Comparison of ENCODE assay signal across 9 mouse cellular contexts in genomic region chr4:31404840-31405714, GRCm38 (mm10).
DNase-seq lines count a peak whose midpoint lies in the region; ATAC-seq and TF ChIP-seq lines count a peak whose summit lies in the region.
"Had no signal": no experiment of that assay in that cellular context is flagged by ENCODE, and none has a peak within 500 bp of the region (broad histone marks: within the 10 kb centered on the region; RNA-seq: fewer than 3 reads in every experiment).

No protein-coding gene starts in this region.

- peak overlapping the region; percentile 31 for H3K4me2 ChIP-seq in hindbrain, embryonic 16.5 days (ENCODE audit: low read length)
- H3K4me2 ChIP-seq in hindbrain, embryonic 12.5 days (replicated peaks), result no peak overlapping the region
- peak overlapping the region; percentile 40 for H3K4me2 ChIP-seq in lung, embryonic 16.5 days (ENCODE audit: low read depth, low read length)

- no peaks in the 10 kb centered on the region for H3K9me3 ChIP-seq in hindbrain, embryonic 16.5 days (ENCODE audit: control insufficient read depth, low read length)
- H3K9me3 ChIP-seq in hindbrain, embryonic 12.5 days (replicated peaks), result no peaks in the 10 kb centered on the region
- no peaks in the 10 kb centered on the region for H3K9me3 ChIP-seq in heart, embryonic 10.5 days
- no peaks in the 10 kb centered on the region for H3K9me3 ChIP-seq in lung, embryonic 16.5 days (ENCODE audit: control insufficient read depth, low read length)

- no peak for TF ChIP-seq CTCF in brain, embryonic 14.5 days (IDR thresholded peaks at IDR 0.05; ENCODE audit: borderline replicate concordance, extremely low read depth, insufficient read depth, insufficient read length)

- peak; percentile 64 for ATAC-seq in hindbrain, embryonic 16.5 days
- ATAC-seq in hindbrain, embryonic 12.5 days (ENCODE audit: low FRiP score), result no peak
- ATAC-seq in lung, embryonic 16.5 days (ENCODE audit: low read depth), result peak; percentile 80
- no peak for ATAC-seq in megakaryocyte-erythroid progenitor cell, adult 5-6 weeks (replicated peaks; ENCODE audit: low FRiP score, low TSS enrichment, poor library complexity, severe bottlenecking)

- no peaks in the 10 kb centered on the region for H3K36me3 ChIP-seq in hindbrain, embryonic 16.5 days (ENCODE audit: control insufficient read depth, insufficient read depth, low read length)
- H3K36me3 ChIP-seq in hindbrain, embryonic 12.5 days, result no peaks in the 10 kb centered on the region
- no peaks in the 10 kb centered on the region for H3K36me3 ChIP-seq in heart, embryonic 10.5 days
- H3K36me3 ChIP-seq in lung, embryonic 16.5 days (ENCODE audit: control insufficient read depth, insufficient read depth, low read length), result no peaks in the 10 kb centered on the region

- H3K4me1 ChIP-seq in hindbrain, embryonic 16.5 days (ENCODE audit: control insufficient read depth, insufficient read depth, low read depth, low read length), result peaks cover 4% of the 10 kb centered on the region
- H3K4me1 ChIP-seq in hindbrain, embryonic 12.5 days, result no peaks in the 10 kb centered on the region
- H3K4me1 ChIP-seq in heart, embryonic 10.5 days, result peaks cover 14% of the 10 kb centered on the region
- H3K4me1 ChIP-seq in lung, embryonic 16.5 days (replicated peaks; ENCODE audit: control insufficient read depth, insufficient read depth, low read length), result peaks cover 6% of the 10 kb centered on the region

- peak; percentile 87 for DNase-seq in brain, embryonic 14.5 days (ENCODE audit: low read depth)
- peak; percentile 78 for DNase-seq in heart, embryonic 10.5 days (ENCODE audit: low spot score)
- no peak for DNase-seq in spleen, adult 18-20 months
- DNase-seq in layer of hippocampus, postnatal 14 days (ENCODE audit: low spot score in 2 of 2), result no peak

- no peak overlapping the region for H3K9ac ChIP-seq in hindbrain, embryonic 16.5 days (ENCODE audit: low read depth, low read length)
- no peak overlapping the region for H3K9ac ChIP-seq in hindbrain, embryonic 12.5 days
- H3K9ac ChIP-seq in lung, embryonic 16.5 days (ENCODE audit: low read length), result no peak overlapping the region

- no peak overlapping the region for H3K4me3 ChIP-seq in hindbrain, embryonic 16.5 days (ENCODE audit: low read length)
- no peak overlapping the region for H3K4me3 ChIP-seq in hindbrain, embryonic 12.5 days
- H3K4me3 ChIP-seq in heart, embryonic 10.5 days, result peak overlapping the region; percentile 27
- no peak overlapping the region for H3K4me3 ChIP-seq in lung, embryonic 16.5 days (ENCODE audit: low read length)

- no peak overlapping the region for H3K27ac ChIP-seq in hindbrain, embryonic 16.5 days (ENCODE audit: low read depth, low read length)
- no peak overlapping the region for H3K27ac ChIP-seq in hindbrain, embryonic 12.5 days
- peak overlapping the region; percentile 29; the same call in 1 of the 2 replicates for H3K27ac ChIP-seq in heart, embryonic 10.5 days
- no peak overlapping the region for H3K27ac ChIP-seq in lung, embryonic 16.5 days (ENCODE audit: low read length)
- H3K27ac ChIP-seq: macrophage had no signal

- WGBS in hindbrain, embryonic 16.5 days, result 48% methylated on average over 16 of the region's 16 CpGs
- 64% methylated on average over 16 of the region's 16 CpGs for WGBS in hindbrain, embryonic 12.5 days
- 27% methylated on average over 16 of the region's 16 CpGs for WGBS in heart, embryonic 10.5 days
- WGBS in lung, embryonic 16.5 days, result 26% methylated on average over 16 of the region's 16 CpGs

- no peak for TF ChIP-seq POLR2A in brain, embryonic 14.5 days (IDR thresholded peaks at IDR 0.05; ENCODE audit: borderline replicate concordance, extremely low read depth, insufficient read depth, insufficient read length, poor library complexity, severe bottlenecking)

- H3K27me3 ChIP-seq in hindbrain, embryonic 16.5 days (replicated peaks; ENCODE audit: control insufficient read depth, insufficient read depth, low read length), result no peaks in the 10 kb centered on the region
- H3K27me3 ChIP-seq in hindbrain, embryonic 12.5 days, result no peaks in the 10 kb centered on the region
- no peaks in the 10 kb centered on the region for H3K27me3 ChIP-seq in heart, embryonic 10.5 days (ENCODE audit: insufficient read depth, poor library complexity, severe bottlenecking)
- no peaks in the 10 kb centered on the region for H3K27me3 ChIP-seq in lung, embryonic 16.5 days (ENCODE audit: control insufficient read depth, insufficient read depth, low read depth, low read length)

Comparison
In these comparisons a context has a peak if more than half of its experiments do, and no peak if none do; other contexts are left out.
1. ATAC-seq: peak in hindbrain, embryonic 16.5 days (single experiment) and lung, embryonic 16.5 days (single experiment); none in hindbrain, embryonic 12.5 days (single experiment) and megakaryocyte-erythroid progenitor cell, adult 5-6 weeks (single experiment).
2. DNase-seq: peak in brain, embryonic 14.5 days (single experiment) and heart, embryonic 10.5 days (single experiment); none in spleen, adult 18-20 months (0 of 2) and layer of hippocampus, postnatal 14 days (0 of 2).